Mouse (Mus musculus): ENCODE data around the gene Olfr825. TPM values are rescaled to one million over a fixed set of nuclear protein-coding genes. Genes with fewer than 3 reads are reported as not detected.
"Not testable (repeated sequence)": the region's sequence is repeated elsewhere in the genome, so short reads cannot be mapped to it uniquely, and the experiment has no call there.

The Olfr825 gene
- not detected in 2 replicates for polyA plus RNA-seq (2014; fragmentation: Nextera tagmentation; extraction: Ambion mirVana)

DNA sequence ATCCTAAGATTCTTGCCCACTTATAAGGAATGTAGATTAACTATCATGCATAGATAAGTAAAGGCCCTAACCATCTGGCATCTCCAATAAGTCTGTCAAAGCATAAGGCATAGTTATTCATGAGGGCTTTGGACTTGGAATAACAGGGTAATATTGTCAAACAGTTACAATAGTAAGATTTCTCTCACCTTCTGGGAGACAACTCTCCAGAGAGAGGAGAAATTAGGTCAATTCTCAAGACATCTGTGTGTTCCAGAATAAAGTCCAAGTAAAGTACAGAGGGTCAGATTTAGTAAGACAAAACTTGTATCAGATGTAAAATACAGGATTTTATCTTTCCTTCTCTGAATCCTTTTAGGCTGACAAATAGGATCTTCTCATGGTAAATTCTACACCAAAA lies at the start of gene Olfr825:
Gene Olfr825, minus strand, starts transcription at position 101 of the 400 bp plus-strand sequence.
- Histone ChIP-seq H3K4me1 (replicated peaks; ENCODE audit: control insufficient read depth, insufficient read depth, low read length) (no peaks in the 10 kb centered on the region), H3K9ac (ENCODE audit: low read length) (no peak within 1 kb of the TSS), H3K27ac (ENCODE audit: low read depth) (no peak within 1 kb of the TSS), H3K27me3 (replicated peaks; ENCODE audit: control insufficient read depth, insufficient read depth, low read length) (no peaks in the 10 kb centered on the region), H3K9me3 (ENCODE audit: control insufficient read depth, low read length) (no peaks in the 10 kb centered on the region), H3K4me3 (ENCODE audit: low read depth, low read length) (no peak within 1 kb of the TSS), H3K36me3 (ENCODE audit: control insufficient read depth, insufficient read depth, low read length) (no peaks in the 10 kb centered on the region), H3K4me2 (ENCODE audit: low read length) (no peak within 1 kb of the TSS)
- ATAC-seq (replicated peaks; ENCODE audit: low FRiP score, low TSS enrichment, low read depth) (no peak), DNase-seq (ENCODE audit: low spot score) (no peak)

DNA sequence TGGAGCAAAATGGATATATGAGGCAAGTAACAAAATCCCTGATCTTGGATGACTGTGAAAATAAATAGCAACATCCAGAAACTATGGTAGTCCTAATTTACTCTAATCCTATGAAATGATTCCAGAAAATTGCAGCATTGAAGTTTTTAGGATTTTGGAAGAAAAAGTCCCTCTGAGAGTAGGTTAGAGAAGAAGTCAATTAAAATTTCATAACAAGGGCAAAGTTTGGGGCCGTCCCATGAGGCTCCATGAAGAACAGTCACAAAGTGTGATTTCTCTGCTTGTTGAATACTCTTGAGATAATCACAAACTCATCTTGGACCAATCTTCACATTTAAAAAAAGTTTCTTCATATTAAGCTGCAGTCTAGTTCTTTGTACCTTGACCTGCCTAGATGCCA lies 47.7 kb upstream of the Olfr825 start, which contains the start of gene Olfr827:
Gene Olfr827, minus strand, starts transcription at position 101 of the 400 bp plus-strand sequence.
- Histone ChIP-seq H3K4me2 (ENCODE audit: low read length) (no peak within 1 kb of the TSS), H3K27ac (ENCODE audit: low read depth) (no peak within 1 kb of the TSS), H3K4me3 (ENCODE audit: low read depth, low read length) (no peak within 1 kb of the TSS), H3K9ac (ENCODE audit: low read length) (no peak within 1 kb of the TSS), H3K9me3 (ENCODE audit: control insufficient read depth, low read length) (no peaks in the 10 kb centered on the region), H3K27me3 (replicated peaks; ENCODE audit: control insufficient read depth, insufficient read depth, low read length) (no peaks in the 10 kb centered on the region), H3K36me3 (ENCODE audit: control insufficient read depth, insufficient read depth, low read length) (no peaks in the 10 kb centered on the region), H3K4me1 (replicated peaks; ENCODE audit: control insufficient read depth, insufficient read depth, low read length) (no peaks in the 10 kb centered on the region)
- no peak for DNase-seq (ENCODE audit: low spot score)
- ATAC-seq (replicated peaks; ENCODE audit: low FRiP score, low TSS enrichment, low read depth): no peak
- WGBS: 88% methylated on average over 1 of the region's 1 CpGs

DNA sequence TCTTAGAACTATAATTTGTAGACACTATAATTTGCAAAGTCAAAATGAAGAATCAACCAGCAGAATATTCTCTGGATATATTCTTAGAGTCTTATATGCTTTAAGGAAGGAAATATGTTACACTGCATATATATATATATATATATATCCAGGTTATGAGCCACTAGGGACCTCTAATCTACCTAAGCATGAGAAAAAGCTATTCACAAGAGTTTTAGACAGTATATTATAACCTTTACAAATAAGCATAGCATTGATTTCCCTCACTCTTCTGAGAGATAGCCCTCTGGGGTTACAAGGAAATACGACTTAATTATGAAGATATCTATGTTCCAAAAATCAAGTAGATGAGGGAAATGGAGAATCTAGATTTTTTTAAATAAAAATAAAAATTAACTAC lies 17.5 kb upstream of the Olfr825 start, which contains the start of gene Olfr826:
Gene Olfr826, minus strand, starts transcription at position 101 of the 400 bp plus-strand sequence.
- DNase-seq (ENCODE audit: low spot score) (no peak), ATAC-seq (replicated peaks; ENCODE audit: low FRiP score, low TSS enrichment, low read depth) (no peak)
- Histone ChIP-seq H3K4me2 (ENCODE audit: low read length) (no peak within 1 kb of the TSS), H3K4me3 (ENCODE audit: low read depth, low read length) (no peak within 1 kb of the TSS), H3K27ac (ENCODE audit: low read depth) (no peak within 1 kb of the TSS), H3K36me3 (ENCODE audit: control insufficient read depth, insufficient read depth, low read length) (no peaks in the 10 kb centered on the region), H3K9ac (ENCODE audit: low read length) (no peak within 1 kb of the TSS), H3K4me1 (replicated peaks; ENCODE audit: control insufficient read depth, insufficient read depth, low read length) (no peaks in the 10 kb centered on the region), H3K27me3 (replicated peaks; ENCODE audit: control insufficient read depth, insufficient read depth, low read length) (no peaks in the 10 kb centered on the region), H3K9me3 (ENCODE audit: control insufficient read depth, low read length) (no peaks in the 10 kb centered on the region)
- 82% methylated on average over 1 of the region's 1 CpGs for WGBS

GRCm38 (mm10) chr10:130165196-130165595 lies 1.4 kb downstream of the Olfr825 start:
- no peaks in the 10 kb centered on the region for H3K9me3 ChIP-seq (ENCODE audit: control insufficient read depth, low read length)
- ATAC-seq (replicated peaks; ENCODE audit: low FRiP score, low TSS enrichment, low read depth) (no peak), DNase-seq (ENCODE audit: low spot score) (no peak)
- no peaks in the 10 kb centered on the region for H3K27me3 ChIP-seq (replicated peaks; ENCODE audit: control insufficient read depth, insufficient read depth, low read length)
- H3K9ac ChIP-seq (ENCODE audit: low read length): no peak overlapping the region
- no peaks in the 10 kb centered on the region for H3K36me3 ChIP-seq (ENCODE audit: control insufficient read depth, insufficient read depth, low read length)
- no peak overlapping the region for H3K4me2 ChIP-seq (ENCODE audit: low read length)
- H3K4me3 ChIP-seq (ENCODE audit: low read depth, low read length): no peak overlapping the region
- H3K4me1 ChIP-seq (replicated peaks; ENCODE audit: control insufficient read depth, insufficient read depth, low read length): no peaks in the 10 kb centered on the region
- no peak overlapping the region for H3K27ac ChIP-seq (ENCODE audit: low read depth)

GRCm38 (mm10) chr10:130144121-130144520 lies 22.4 kb downstream of the Olfr825 start:
- no peak overlapping the region for H3K4me3 ChIP-seq (ENCODE audit: low read depth, low read length)
- ATAC-seq (replicated peaks; ENCODE audit: low FRiP score, low TSS enrichment, low read depth) (no peak), DNase-seq (ENCODE audit: low spot score) (no peak)
- 89% methylated on average over 5 of the region's 5 CpGs for WGBS
- no peaks in the 10 kb centered on the region for H3K36me3 ChIP-seq (ENCODE audit: control insufficient read depth, insufficient read depth, low read length)
- H3K9ac ChIP-seq (ENCODE audit: low read length): no peak overlapping the region
- H3K27me3 ChIP-seq (replicated peaks; ENCODE audit: control insufficient read depth, insufficient read depth, low read length): no peaks in the 10 kb centered on the region
- no peaks in the 10 kb centered on the region for H3K9me3 ChIP-seq (ENCODE audit: control insufficient read depth, low read length)
- no peaks in the 10 kb centered on the region for H3K4me1 ChIP-seq (replicated peaks; ENCODE audit: control insufficient read depth, insufficient read depth, low read length)
- no peak overlapping the region for H3K27ac ChIP-seq (ENCODE audit: low read depth)
- H3K4me2 ChIP-seq (ENCODE audit: low read length): no peak overlapping the region

DNA sequence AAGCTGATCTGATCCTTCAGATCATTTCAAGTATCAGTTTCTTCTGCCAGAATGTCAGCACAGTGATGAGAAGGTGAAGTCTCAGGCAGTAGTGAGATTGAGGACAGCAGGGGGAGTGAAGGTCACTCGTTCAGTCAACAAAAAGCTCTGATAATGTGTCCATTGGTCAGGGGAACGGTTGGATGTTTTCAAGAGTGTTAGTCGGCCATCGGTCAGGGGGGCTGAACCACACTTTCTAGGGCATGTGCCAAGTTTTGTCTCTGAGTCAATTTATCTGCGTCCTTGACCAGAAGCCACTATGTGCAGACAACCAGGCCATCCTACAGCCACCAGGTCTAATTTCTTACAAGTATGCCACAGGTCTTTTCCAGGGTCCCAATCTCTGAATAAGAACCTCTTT lies 24.1 kb downstream of the Olfr825 start:
- H3K27ac ChIP-seq (ENCODE audit: low read depth); H3K27me3 ChIP-seq (replicated peaks; ENCODE audit: control insufficient read depth, insufficient read depth, low read length); H3K4me2 ChIP-seq (ENCODE audit: low read length); DNase-seq (ENCODE audit: low spot score); H3K4me1 ChIP-seq (replicated peaks; ENCODE audit: control insufficient read depth, insufficient read depth, low read length); H3K9me3 ChIP-seq (ENCODE audit: control insufficient read depth, low read length); H3K4me3 ChIP-seq (ENCODE audit: low read depth, low read length); ATAC-seq (replicated peaks; ENCODE audit: low FRiP score, low TSS enrichment, low read depth); H3K9ac ChIP-seq (ENCODE audit: low read length); H3K36me3 ChIP-seq (ENCODE audit: control insufficient read depth, insufficient read depth, low read length): not testable (repeated sequence)
- WGBS: 84% methylated on average over 5 of the region's 5 CpGs

- H3K4me1 ChIP-seq (replicated peaks; ENCODE audit: control insufficient read depth, insufficient read depth, low read length): no peaks in the 10 kb centered on the region
- no peaks in the 10 kb centered on the region for H3K36me3 ChIP-seq (ENCODE audit: control insufficient read depth, insufficient read depth, low read length)
- no peak overlapping the region for H3K4me3 ChIP-seq (ENCODE audit: low read depth, low read length)
- no peaks in the 10 kb centered on the region for H3K27me3 ChIP-seq (replicated peaks; ENCODE audit: control insufficient read depth, insufficient read depth, low read length)
- no peak overlapping the region for H3K4me2 ChIP-seq (ENCODE audit: low read length)
- ATAC-seq (replicated peaks; ENCODE audit: low FRiP score, low TSS enrichment, low read depth) (no peak), DNase-seq (ENCODE audit: low spot score) (no peak)
- no peak overlapping the region for H3K27ac ChIP-seq (ENCODE audit: low read depth)
- H3K9ac ChIP-seq (ENCODE audit: low read length): no peak overlapping the region
- no peaks in the 10 kb centered on the region for H3K9me3 ChIP-seq (ENCODE audit: control insufficient read depth, low read length)
These were observed 31.8 kb downstream of the Olfr825 start for GRCm38 (mm10) chr10:130134811-130135210.

DNA sequence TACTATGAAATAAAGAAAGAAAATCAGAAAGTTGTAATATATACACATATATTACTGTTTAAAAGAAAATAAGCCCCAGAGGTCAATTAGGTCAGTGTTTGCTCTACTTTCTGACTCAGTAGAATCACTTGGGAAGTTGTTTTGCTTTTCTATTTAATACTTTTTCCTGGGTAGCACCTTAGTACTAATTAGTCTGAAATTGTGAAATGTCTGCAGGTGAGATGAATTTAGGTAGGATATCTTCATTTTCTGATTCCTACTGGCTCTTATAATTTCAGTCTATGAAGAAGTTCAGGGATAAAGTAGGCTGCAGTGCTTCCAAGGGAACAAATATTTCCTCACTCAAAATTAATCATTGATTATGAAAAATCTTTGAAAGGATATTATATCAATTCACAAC lies 36.7 kb downstream of the Olfr825 start, which contains the start of gene Olfr824:
Gene Olfr824, minus strand, starts transcription at position 101 of the 400 bp plus-strand sequence.
- not testable (repeated sequence) for ATAC-seq (replicated peaks; ENCODE audit: low FRiP score, low TSS enrichment, low read depth); H3K9ac ChIP-seq (ENCODE audit: low read length); H3K27me3 ChIP-seq (replicated peaks; ENCODE audit: control insufficient read depth, insufficient read depth, low read length); H3K9me3 ChIP-seq (ENCODE audit: control insufficient read depth, low read length); DNase-seq (ENCODE audit: low spot score); H3K36me3 ChIP-seq (ENCODE audit: control insufficient read depth, insufficient read depth, low read length); H3K27ac ChIP-seq (ENCODE audit: low read depth); H3K4me3 ChIP-seq (ENCODE audit: low read depth, low read length); H3K4me2 ChIP-seq (ENCODE audit: low read length); H3K4me1 ChIP-seq (replicated peaks; ENCODE audit: control insufficient read depth, insufficient read depth, low read length)

DNA sequence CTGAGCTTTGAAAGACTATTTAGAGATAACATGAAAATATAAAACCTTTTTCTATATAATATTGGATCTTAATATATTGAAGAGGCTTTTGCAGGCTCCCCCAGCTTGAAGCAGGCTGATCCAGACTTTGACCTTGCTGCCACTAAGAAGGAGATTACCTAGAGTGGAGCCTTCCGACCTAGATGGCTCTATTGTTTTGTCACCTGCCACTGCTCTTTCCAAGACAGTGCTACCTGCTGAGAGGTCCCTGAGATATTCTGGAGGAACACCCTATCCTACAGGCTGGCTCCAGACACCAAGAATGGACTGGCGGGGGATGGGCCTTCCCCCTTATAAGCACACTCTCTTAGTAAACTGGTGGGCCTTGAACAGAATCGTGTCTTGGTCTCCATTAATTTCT lies 50.5 kb downstream of the Olfr825 start:
- H3K9ac ChIP-seq (ENCODE audit: low read length); H3K4me2 ChIP-seq (ENCODE audit: low read length); H3K27me3 ChIP-seq (replicated peaks; ENCODE audit: control insufficient read depth, insufficient read depth, low read length); DNase-seq (ENCODE audit: low spot score); H3K36me3 ChIP-seq (ENCODE audit: control insufficient read depth, insufficient read depth, low read length); H3K4me1 ChIP-seq (replicated peaks; ENCODE audit: control insufficient read depth, insufficient read depth, low read length); H3K9me3 ChIP-seq (ENCODE audit: control insufficient read depth, low read length); H3K4me3 ChIP-seq (ENCODE audit: low read depth, low read length); ATAC-seq (replicated peaks; ENCODE audit: low FRiP score, low TSS enrichment, low read depth); H3K27ac ChIP-seq (ENCODE audit: low read depth): not testable (repeated sequence)
- WGBS: 80% methylated on average over 3 of the region's 3 CpGs

Data from intestine, embryonic 14.5 days (tissue).